Mouse (Mus musculus): ENCODE results near the gene Gucy2c.

DNA sequence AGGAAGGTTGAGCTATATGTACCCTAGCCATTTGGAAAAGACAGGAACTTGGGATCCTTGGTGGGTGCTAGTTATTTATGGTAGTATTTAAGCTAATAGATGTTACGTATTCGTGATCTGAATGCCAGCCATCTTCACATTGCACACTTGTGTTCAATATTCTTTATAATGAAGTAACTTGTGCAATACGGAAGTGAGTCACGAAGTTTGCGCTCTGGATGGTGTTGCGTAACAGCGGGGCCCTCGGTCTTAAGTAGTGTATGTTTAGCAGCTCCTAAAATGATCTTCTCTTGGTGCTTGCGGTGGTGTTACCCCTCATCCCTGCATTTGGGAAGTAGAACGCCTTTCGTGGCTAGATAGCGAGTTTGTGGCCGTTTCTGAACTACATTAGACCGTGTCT is 27.5 kb upstream of the Gucy2c start:
- TF ChIP-seq HCFC1 (IDR thresholded peaks at IDR 0.05; ENCODE audit: borderline replicate concordance, insufficient read depth, low read length) (no peak), ZC3H11A (IDR thresholded peaks at IDR 0.05; ENCODE audit: borderline replicate concordance, low read depth, low read length) (no peak), CHD2 (IDR thresholded peaks at IDR 0.05; ENCODE audit: low read depth, low read length) (no peak), MAFK (IDR thresholded peaks at IDR 0.05; ENCODE audit: insufficient read depth, low read depth, low read length) (no peak), ZNF384 (IDR thresholded peaks at IDR 0.05; ENCODE audit: low read depth, low read length) (no peak)
